Mouse (Mus musculus) stomach, embryonic 16.5 days (tissue): ENCODE measurements around the gene Fam24b. TPM values are rescaled to one million over a fixed set of nuclear protein-coding genes. Genes with fewer than 3 reads are reported as not detected.

Experiments used
- ATAC-seq: fragments of 200-750 bp; cut with Nextera tagmentation; 2 replicates; pipeline ENCODE4 v1.8.0; 2017; ENCODE audit warnings: moderate number of reproducible peaks, moderate TSS enrichment; ENCODE audit not compliant: insufficient read depth, low FRiP score
- H3K27ac ChIP-seq: fragments of 300-500 bp; sonication (generic); 2 replicates; pipeline ENCODE4 v1.5.1; 2014; ENCODE audit warnings: low read length
- H3K27me3 ChIP-seq: fragments of 300-500 bp; sonication (generic); 2 replicates; pipeline ENCODE4 v1.6.1; 2014; ENCODE audit warnings: low read length, control low read depth, mixed read lengths; ENCODE audit not compliant: control insufficient read depth, insufficient read depth
- H3K36me3 ChIP-seq: fragments of 300-500 bp; sonication (generic); 2 replicates; pipeline ENCODE4 v1.6.1; 2014; ENCODE audit warnings: low read length; ENCODE audit not compliant: control insufficient read depth, insufficient read depth
- H3K4me1 ChIP-seq: fragments of 300-500 bp; sonication (generic); 2 replicates; pipeline ENCODE4 v1.6.1; 2014; ENCODE audit warnings: low read length, control low read depth, mixed read lengths; ENCODE audit not compliant: control insufficient read depth, insufficient read depth
- H3K4me2 ChIP-seq: fragments of 300-500 bp; sonication (generic); 2 replicates; pipeline ENCODE4 v1.6.1; 2014; ENCODE audit warnings: low read depth, low read length, mixed read lengths
- H3K4me3 ChIP-seq: fragments of 300-500 bp; sonication (generic); replicated peaks from 2 replicates; pipeline ENCODE4 v1.5.1; 2014; ENCODE audit warnings: mild to moderate bottlenecking, low read length
- H3K9ac ChIP-seq: fragments of 300-500 bp; sonication (generic); 2 replicates; pipeline ENCODE4 v1.6.1; 2014; ENCODE audit warnings: low read length
- H3K9me3 ChIP-seq: fragments of 300-500 bp; sonication (generic); replicated peaks from 2 replicates; pipeline ENCODE4 v1.6.1; 2016; ENCODE audit warnings: low read length, control low read depth; ENCODE audit not compliant: control insufficient read depth
- WGBS: fragments of 180-500 bp; shearing (Covaris S2); extraction: QIAGEN DNeasy Blood & Tissue Kit; methylation state at CpG from one replicate; pipeline ENCODE4 v1.1.7; 2014; 5-methylcytosine and 5-hydroxymethylcytosine counted together
- polyA plus RNA-seq: library from polyadenylated mRNA; unstranded; fragments of >200 nt; fragmentation: Nextera tagmentation; extraction: Ambion mirVana; gene quantifications from 2 replicates; pipeline ENCODE4 v1.2.1, GENCODE M21; 2015

The Fam24b gene
- polyA plus RNA-seq = not detected in 2 replicates

GRCm38 (mm10) chr7:131329416-131329815 lies at the start of gene Fam24b:
Gene Fam24b (minus strand): TSS chr7:131329516.
- no peak within 1 kb of the TSS for H3K4me3 ChIP-seq
- H3K36me3 ChIP-seq = no peaks in the 10 kb centered on the region
- ATAC-seq = no peak
- 91% methylated on average over 5 of the region's 5 CpGs for WGBS
- H3K4me1 ChIP-seq = no peaks in the 10 kb centered on the region
- no peak within 1 kb of the TSS for H3K27ac ChIP-seq
- H3K4me2 ChIP-seq = no peak within 1 kb of the TSS
- H3K9me3 ChIP-seq = no peaks in the 10 kb centered on the region
- no peak within 1 kb of the TSS for H3K9ac ChIP-seq
- no peaks in the 10 kb centered on the region for H3K27me3 ChIP-seq

- Histone ChIP-seq H3K36me3 (0 out of 2 replicates have a peak, but pooled peaks cover 7% of the 10 kb centered on the region), H3K4me3 (peak overlapping the region; percentile 74), H3K4me1 (peaks cover 10% of the 10 kb centered on the region; the same call in 1 of the 2 replicates), H3K9ac (peak overlapping the region; percentile 87; the same call in 1 of the 2 replicates), H3K27me3 (no peaks in the 10 kb centered on the region), H3K27ac (peak overlapping the region; percentile 98), H3K9me3 (no peaks in the 10 kb centered on the region), H3K4me2 (peak overlapping the region; percentile 70)
- 66% methylated on average over 9 of the region's 9 CpGs for WGBS
- no peak for ATAC-seq
Measured at GRCm38 (mm10) chr7:131371880-131372651, 42.8 kb upstream of the Fam24b start.

GRCm38 (mm10) chr7:131371470-131371860 lies 42.1 kb upstream of the Fam24b start:
- peak overlapping the region; percentile 70 for H3K4me2 ChIP-seq
- WGBS = 6% methylated on average over 9 of the region's 9 CpGs
- H3K36me3 ChIP-seq = 0 out of 2 replicates have a peak, but pooled peaks cover 7% of the 10 kb centered on the region
- no peaks in the 10 kb centered on the region for H3K27me3 ChIP-seq
- peak overlapping the region; percentile 87 for H3K9ac ChIP-seq
- peak overlapping the region; percentile 98 for H3K27ac ChIP-seq
- ATAC-seq = no peak
- H3K9me3 ChIP-seq = no peaks in the 10 kb centered on the region
- H3K4me1 ChIP-seq = peaks cover 10% of the 10 kb centered on the region; the same call in 1 of the 2 replicates
- H3K4me3 ChIP-seq = peak overlapping the region; percentile 74

- ATAC-seq = peak; percentile 95
- Histone ChIP-seq H3K27ac (peak within 1 kb of the TSS; percentile 98), H3K36me3 (0 out of 2 replicates have a peak, but pooled peaks cover 7% of the 10 kb centered on the region), H3K9ac (peak within 1 kb of the TSS; percentile 87), H3K4me1 (peaks cover 10% of the 10 kb centered on the region; the same call in 1 of the 2 replicates), H3K9me3 (no peaks in the 10 kb centered on the region), H3K4me2 (peak within 1 kb of the TSS; percentile 70), H3K27me3 (no peaks in the 10 kb centered on the region), H3K4me3 (peak within 1 kb of the TSS; percentile 74)
- WGBS = 5% methylated on average over 47 of the region's 47 CpGs
Measured at GRCm38 (mm10) chr7:131370648-131371469, 41.5 kb upstream of the Fam24b start, which contains the start of gene Pstk. Gene Pstk (plus strand): TSS chr7:131371141.

GRCm38 (mm10) chr7:131364131-131364530 lies 34.8 kb upstream of the Fam24b start:
- no peaks in the 10 kb centered on the region for H3K9me3 ChIP-seq
- H3K4me1 ChIP-seq = peaks cover 12% of the 10 kb centered on the region
- H3K36me3 ChIP-seq = 0 out of 2 replicates have a peak, but pooled peaks cover 3% of the 10 kb centered on the region
- 76% methylated on average over 8 of the region's 8 CpGs for WGBS
- H3K4me3 ChIP-seq = no peak overlapping the region
- H3K27ac ChIP-seq = no peak overlapping the region
- no peak overlapping the region for H3K4me2 ChIP-seq
- ATAC-seq = no peak
- no peaks in the 10 kb centered on the region for H3K27me3 ChIP-seq
- H3K9ac ChIP-seq = no peak overlapping the region

GRCm38 (mm10) chr7:131362615-131363300 lies 33.4 kb upstream of the Fam24b start, which contains the start of gene 2310057M21Rik:
Gene 2310057M21Rik (minus strand): TSS chr7:131362759.
- Histone ChIP-seq H3K4me3 (peak within 1 kb of the TSS; percentile 88), H3K9ac (peak within 1 kb of the TSS; percentile 90), H3K9me3 (no peaks in the 10 kb centered on the region), H3K27me3 (no peaks in the 10 kb centered on the region), H3K4me1 (peaks cover 12% of the 10 kb centered on the region), H3K27ac (peak within 1 kb of the TSS; percentile 98), H3K4me2 (peak within 1 kb of the TSS; percentile 96), H3K36me3 (peaks cover 5% of the 10 kb centered on the region; the same call in 1 of the 2 replicates)
- under 1% methylated on average over 55 of the region's 55 CpGs for WGBS
- ATAC-seq = peak; percentile 98

GRCm38 (mm10) chr7:131362269-131362614 lies 32.9 kb upstream of the Fam24b start:
- Histone ChIP-seq H3K27ac (peak overlapping the region; percentile 98), H3K9me3 (no peaks in the 10 kb centered on the region), H3K4me1 (peaks cover 12% of the 10 kb centered on the region), H3K27me3 (no peaks in the 10 kb centered on the region), H3K4me2 (peak overlapping the region; percentile 96), H3K4me3 (peak overlapping the region; percentile 88), H3K9ac (peak overlapping the region; percentile 90), H3K36me3 (peaks cover 8% of the 10 kb centered on the region; the same call in 1 of the 2 replicates)
- ATAC-seq = peak; percentile 65
- under 1% methylated on average over 34 of the region's 35 CpGs for WGBS

GRCm38 (mm10) chr7:131356105-131356504 lies 26.8 kb upstream of the Fam24b start:
- Histone ChIP-seq H3K36me3 (peaks cover 20% of the 10 kb centered on the region; the same call in 1 of the 2 replicates), H3K27me3 (no peaks in the 10 kb centered on the region), H3K27ac (no peak overlapping the region), H3K9ac (no peak overlapping the region), H3K4me2 (no peak overlapping the region), H3K4me3 (no peak overlapping the region), H3K4me1 (peaks cover under 1% of the 10 kb centered on the region; the same call in 1 of the 2 replicates), H3K9me3 (no peaks in the 10 kb centered on the region)
- no peak for ATAC-seq
- WGBS = 95% methylated on average over 13 of the region's 13 CpGs
